Mouse (Mus musculus) stomach, postnatal 0 days (tissue): ENCODE results near the gene Dok3.

ENCODE experiments used
- CTCF ChIP-seq: IDR thresholded peaks from 2 replicates; pipeline ENCODE4 v1.5.1; 2016; ENCODE audit warnings: antibody characterized with exemption, low read depth, mild to moderate bottlenecking, moderate library complexity
- EP300 ChIP-seq: optimal IDR thresholded peaks from 2 replicates; pipeline ENCODE3; 2016; ENCODE audit warnings: antibody characterized with exemption

DNA sequence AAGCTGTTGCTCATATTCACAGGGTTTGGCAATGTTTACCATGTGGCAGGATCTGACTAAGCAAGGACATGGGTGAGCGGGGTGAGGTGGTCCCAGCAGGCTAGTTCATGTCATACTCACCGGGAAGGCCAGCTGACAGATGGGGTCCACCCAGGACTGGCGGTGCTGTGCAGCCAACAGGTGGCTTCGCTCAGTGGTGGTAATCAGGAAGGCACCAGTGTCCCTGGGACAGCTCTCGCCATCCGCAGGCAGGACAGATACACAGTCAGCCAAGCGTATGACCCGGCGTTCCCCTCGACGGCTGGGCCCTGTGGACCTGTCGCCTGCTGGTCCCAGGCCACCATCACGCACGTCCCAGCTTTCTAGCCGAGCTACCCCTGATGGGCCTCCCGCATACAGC lies 1.9 kb downstream of the Dok3 start:
- TF ChIP-seq CTCF, result no peak
- TF ChIP-seq EP300, result no peak
